Mouse (Mus musculus) heart, adult 8-10 months (tissue): ENCODE data around the gene Ccm2l. TPM values are rescaled to one million over a fixed set of nuclear protein-coding genes. Genes with fewer than 3 reads are reported as not detected.

Source experiments
- DNase-seq: peaks from one replicate; pipeline ENCODE4 v3.0.0; 2022; ENCODE audit warnings: low spot score
- total RNA-seq, 4 experiments: library from RNA; stranded (reverse); gene quantifications; 2 replicates each; pipeline ENCODE4 v1.2.4; 2022

The Ccm2l gene
- total RNA-seq, 4 experiments from 2014 or later, result 12.9 to 21.5 (median 13.8) TPM

GRCm38 (mm10) chr2:153052700-153053351 lies 12.9 kb upstream of the Ccm2l start:
- no peak for DNase-seq

- no peak for DNase-seq
Measured at GRCm38 (mm10) chr2:153053896-153054295, 11.9 kb upstream of the Ccm2l start.

GRCm38 (mm10) chr2:153055270-153055920 lies 10.4 kb upstream of the Ccm2l start:
- no peak for DNase-seq

GRCm38 (mm10) chr2:153058365-153058764 lies 7.4 kb upstream of the Ccm2l start:
- no peak for DNase-seq

GRCm38 (mm10) chr2:153060216-153060615 lies 5.5 kb upstream of the Ccm2l start:
- DNase-seq, result no peak

- DNase-seq, result no peak
Measured at GRCm38 (mm10) chr2:153063394-153063793, 2.4 kb upstream of the Ccm2l start.

GRCm38 (mm10) chr2:153064190-153064970 lies 1.4 kb upstream of the Ccm2l start:
- DNase-seq, result no peak

- no peak for DNase-seq
Measured at GRCm38 (mm10) chr2:153066991-153067390, 1.2 kb downstream of the Ccm2l start.

- no peak for DNase-seq
Measured at GRCm38 (mm10) chr2:153070762-153071490, 5.2 kb downstream of the Ccm2l start.

GRCm38 (mm10) chr2:153071491-153072184 lies 5.9 kb downstream of the Ccm2l start:
- DNase-seq, result no peak

GRCm38 (mm10) chr2:153074651-153075050 lies 8.9 kb downstream of the Ccm2l start:
- no peak for DNase-seq

- DNase-seq, result no peak
Measured at GRCm38 (mm10) chr2:153075961-153076360, 10.2 kb downstream of the Ccm2l start.

GRCm38 (mm10) chr2:153080841-153081523 lies 15.2 kb downstream of the Ccm2l start:
- DNase-seq, result peak; percentile 85

- no peak for DNase-seq
Measured at GRCm38 (mm10) chr2:153081866-153082265, 16.1 kb downstream of the Ccm2l start.

GRCm38 (mm10) chr2:153083275-153083674 lies 17.5 kb downstream of the Ccm2l start:
- no peak for DNase-seq

- no peak for DNase-seq
Measured at GRCm38 (mm10) chr2:153083824-153084223, 18.1 kb downstream of the Ccm2l start.

GRCm38 (mm10) chr2:153084261-153084976 lies 18.7 kb downstream of the Ccm2l start:
- DNase-seq, result peak; percentile 46

- no peak for DNase-seq
Measured at GRCm38 (mm10) chr2:153085556-153085955, 19.8 kb downstream of the Ccm2l start.

GRCm38 (mm10) chr2:153086166-153086565 lies 20.4 kb downstream of the Ccm2l start:
- DNase-seq, result no peak

GRCm38 (mm10) chr2:153087091-153087490 lies 21.3 kb downstream of the Ccm2l start:
- DNase-seq, result no peak
